Mouse (Mus musculus): ENCODE measurements at regions not wholly inside any gene's neighbourhood (a gene's known extent, or its start where the extent isn't known, plus 50 kb on each side); places are given as distances from the start of the nearest gene placed in this dataset. TPM values are rescaled to one million over a fixed set of nuclear protein-coding genes. Genes with fewer than 3 reads are reported as not detected.

MicroRNAs encoded in the stretch of these regions (microRNA counts, 519-probe panel; counts per million panel counts)
- 2,149 counts per million, percentile 40 among the panel's probes with 10 or more counts for microRNA mmu-miR-467h+mmu-miR-669d+mmu-miR-669l

Small RNA genes lying in the stretch of these regions (microRNA-seq; reads per million reads assigned to microRNA genes)
- gene Gm22243 (not detected), gene Gm25510 (not detected), gene Gm26303 (not detected), gene Mir467h (not detected)
